Mouse (Mus musculus): ENCODE results near the gene Kcnk18. TPM values are rescaled to one million over a fixed set of nuclear protein-coding genes. Genes with fewer than 3 reads are reported as not detected.

Kcnk18 gene
- polyA plus RNA-seq, 1 experiment from 2014 or later: not detected

GRCm38 (mm10) chr19:59282001-59282400, 63.0 kb downstream of the Kcnk18 start:
- Histone ChIP-seq H3K36me3 (ENCODE audit: control insufficient read depth, insufficient read depth) (no peaks in the 10 kb centered on the region), H3K4me3 (ENCODE audit: low read length) (no peak overlapping the region), H3K9ac (ENCODE audit: low read length) (no peak overlapping the region), H3K4me1 (ENCODE audit: control insufficient read depth, insufficient read depth, low read length) (no peaks in the 10 kb centered on the region), H3K27ac (ENCODE audit: low read length) (no peak overlapping the region), H3K9me3 (replicated peaks; ENCODE audit: control insufficient read depth, low read length) (peaks cover 4% of the 10 kb centered on the region), H3K4me2 (ENCODE audit: low read depth, low read length) (no peak overlapping the region), H3K27me3 (ENCODE audit: control insufficient read depth, insufficient read depth, low read length) (no peaks in the 10 kb centered on the region)
- ATAC-seq (replicated peaks; ENCODE audit: extremely low read depth, insufficient read depth, low FRiP score): no peak
- 79% methylated on average over 3 of the region's 3 CpGs for WGBS

Other genes with a start within 250 kb of the Kcnk18 start
- gene Shtn1, start 143.1 kb upstream of the Kcnk18 start, polyA plus RNA-seq (2015; fragmentation: Nextera tagmentation; extraction: Ambion mirVana): 1.1 and 1.3 TPM in 2 replicates
- gene Vax1, start 49.2 kb upstream of the Kcnk18 start, polyA plus RNA-seq (2015; fragmentation: Nextera tagmentation; extraction: Ambion mirVana): not detected in 2 replicates
- gene Slc18a2, start 41.7 kb downstream of the Kcnk18 start, polyA plus RNA-seq (2015; fragmentation: Nextera tagmentation; extraction: Ambion mirVana): 8.7 and 12.6 TPM in 2 replicates
- gene Rps12-ps3, start 103.1 kb downstream of the Kcnk18 start, polyA plus RNA-seq (2015; fragmentation: Nextera tagmentation; extraction: Ambion mirVana): 15.5 and 43.3 TPM in 2 replicates
- gene Pdzd8, start 126.6 kb downstream of the Kcnk18 start, polyA plus RNA-seq (2015; fragmentation: Nextera tagmentation; extraction: Ambion mirVana): 6.1 and 7.2 TPM in 2 replicates
- gene Emx2, start 239.2 kb downstream of the Kcnk18 start, polyA plus RNA-seq (2015; fragmentation: Nextera tagmentation; extraction: Ambion mirVana): not detected in 2 replicates

All from heart, embryonic 16.5 days (tissue).